Mouse (Mus musculus) CH12.LX (cell line): ENCODE data around the gene Adrb1. TPM values are rescaled to one million over a fixed set of nuclear protein-coding genes. Genes with fewer than 3 reads are reported as not detected.

ENCODE experiments used
- DNase-seq: peaks from one replicate; pipeline ENCODE4 v3.0.0-alpha.2; 2013; ENCODE audit errors: extremely low read depth
- H3K27ac ChIP-seq: 2 replicates; pipeline ENCODE4 v1.5.1; 2012; ENCODE audit warnings: low read depth, mild to moderate bottlenecking, control low read depth, moderate library complexity; ENCODE audit not compliant: insufficient read depth
- H3K27me3 ChIP-seq: replicated peaks from 2 replicates; pipeline ENCODE3; 2012; ENCODE audit warnings: inconsistent platforms
- H3K36me3 ChIP-seq, 2 experiments: replicated peaks in 1 of 2; 2 replicates each; pipeline versions ENCODE3 to v1.6.1; 2012; ENCODE audit warnings: inconsistent platforms in 1 of 2, low read length in 1 of 2, mild to moderate bottlenecking in 1 of 2, mixed read lengths in 1 of 2, moderate library complexity in 1 of 2; ENCODE audit not compliant: control insufficient read depth in 1 of 2, insufficient read depth in 1 of 2
- H3K4me1 ChIP-seq, 2 experiments: 2 replicates each; pipeline ENCODE4 v1.6.1; 2012; ENCODE audit warnings: inconsistent platforms in 1 of 2, moderate library complexity in 1 of 2; ENCODE audit not compliant: insufficient read depth in 2 of 2, control insufficient read depth in 1 of 2
- H3K4me2 ChIP-seq: 2 replicates; pipeline ENCODE4 v1.6.1; 2012; ENCODE audit warnings: low read depth, mild to moderate bottlenecking, control low read depth; ENCODE audit not compliant: poor library complexity, insufficient read depth, severe bottlenecking
- H3K4me3 ChIP-seq, 3 experiments: fragments of 150-350 bp in 1 of 3; sonication (generic) in 1 of 3; replicated peaks in 1 of 3; 2 replicates each; pipeline versions ENCODE3 to v1.5.1; 2011 to 2012; ENCODE audit warnings: low read depth in 2 of 3, low read length in 2 of 3, mild to moderate bottlenecking in 2 of 3, moderate library complexity in 2 of 3, control low read depth in 1 of 3, improper control_type of control experiment in 1 of 3, inconsistent platforms in 1 of 3, mixed read lengths in 1 of 3; ENCODE audit not compliant: poor library complexity in 1 of 3
- H3K79me2 ChIP-seq: replicated peaks from 2 replicates; pipeline ENCODE4 v1.6.1; 2012; ENCODE audit warnings: mild to moderate bottlenecking, moderate library complexity; ENCODE audit not compliant: control insufficient read depth, poor library complexity, insufficient read depth, severe bottlenecking; ENCODE audit errors: extremely low read depth
- H3K9ac ChIP-seq: 2 replicates; pipeline ENCODE4 v1.6.1; 2012; ENCODE audit warnings: low read depth, mild to moderate bottlenecking, control low read depth, moderate library complexity; ENCODE audit not compliant: insufficient read depth
- H3K9me3 ChIP-seq: replicated peaks from 2 replicates; pipeline ENCODE3; 2012; ENCODE audit warnings: low read length, inconsistent platforms, mixed read lengths
- BHLHE40 ChIP-seq: IDR thresholded peaks from 2 replicates; pipeline ENCODE4 v1.6.1; 2011; ENCODE audit warnings: mild to moderate bottlenecking, low read depth, low read length, improper control_type of control experiment
- CTCF ChIP-seq, 2 experiments: IDR thresholded peaks in 1 of 2; conservative IDR thresholded peaks in 1 of 2; 2 replicates each; pipeline ENCODE4 v1.5.1; 2011 to 2012; ENCODE audit warnings: low read depth in 2 of 2, low read length in 2 of 2, improper control_type of control experiment in 1 of 2, inconsistent platforms in 1 of 2, mild to moderate bottlenecking in 1 of 2, moderate library complexity in 1 of 2
- E2F4 ChIP-seq: IDR thresholded peaks from 2 replicates; pipeline ENCODE4 v1.6.1; 2011; ENCODE audit warnings: low read depth, low read length, improper control_type of control experiment; ENCODE audit not compliant: insufficient replicate concordance
- ELF1 ChIP-seq: IDR thresholded peaks from 2 replicates; pipeline ENCODE4 v1.6.1; 2014; ENCODE audit warnings: low read depth, mild to moderate bottlenecking, inconsistent platforms, low read length, improper control_type of control experiment
- EP300 ChIP-seq: IDR thresholded peaks from 2 replicates; pipeline ENCODE4 v1.6.1; 2011; ENCODE audit warnings: low read length, improper control_type of control experiment
- GABPA ChIP-seq: IDR thresholded peaks from 2 replicates; pipeline ENCODE4 v1.6.1; 2012; ENCODE audit warnings: low read depth, low read length, improper control_type of control experiment, inconsistent platforms; ENCODE audit not compliant: insufficient replicate concordance
- IRF4 ChIP-seq: IDR thresholded peaks from 2 replicates; pipeline ENCODE4 v1.6.1; 2014; ENCODE audit warnings: low read depth, mild to moderate bottlenecking, inconsistent platforms, low read length, improper control_type of control experiment
- JUND ChIP-seq: conservative IDR thresholded peaks from 2 replicates; pipeline ENCODE4 v1.6.1; 2011; ENCODE audit warnings: low read depth, low read length, improper control_type of control experiment
- MAFK ChIP-seq: IDR thresholded peaks from 2 replicates; pipeline ENCODE4 v1.6.1; 2011; ENCODE audit warnings: low read length, improper control_type of control experiment; ENCODE audit not compliant: insufficient replicate concordance
- MAX ChIP-seq: IDR thresholded peaks from 2 replicates; pipeline ENCODE4 v1.6.1; 2011; ENCODE audit warnings: low read length, improper control_type of control experiment
- MAZ ChIP-seq: IDR thresholded peaks from 2 replicates; pipeline ENCODE4 v1.6.1; 2012; ENCODE audit warnings: low read depth, mild to moderate bottlenecking, inconsistent platforms, low read length, improper control_type of control experiment, moderate library complexity
- MEF2A ChIP-seq: IDR thresholded peaks from 2 replicates; pipeline ENCODE4 v1.6.1; 2014; ENCODE audit warnings: low read depth, mild to moderate bottlenecking, inconsistent platforms, low read length, improper control_type of control experiment, borderline replicate concordance
- MYC ChIP-seq: IDR thresholded peaks from 2 replicates; pipeline ENCODE4 v1.6.1; 2011; ENCODE audit warnings: low read depth, mild to moderate bottlenecking, improper control_type of control experiment, low read length
- NELFE ChIP-seq: IDR thresholded peaks from 2 replicates; pipeline ENCODE4 v1.6.1; 2011; ENCODE audit warnings: low read depth, low read length, improper control_type of control experiment
- PAX5 ChIP-seq: IDR thresholded peaks from 2 replicates; pipeline ENCODE4 v1.6.1; 2012; ENCODE audit warnings: low read length, inconsistent platforms, mixed read lengths
- POLR2A ChIP-seq: IDR thresholded peaks from 2 replicates; pipeline ENCODE4 v1.6.1; 2011; ENCODE audit warnings: low read depth, mild to moderate bottlenecking, improper control_type of control experiment, low read length
- POLR2AphosphoS2 ChIP-seq: IDR thresholded peaks from 2 replicates; pipeline ENCODE4 v1.6.1; 2011; ENCODE audit warnings: low read depth, low read length, improper control_type of control experiment
- RAD21 ChIP-seq: IDR thresholded peaks from 2 replicates; pipeline ENCODE4 v1.6.1; 2011; ENCODE audit warnings: low read depth, mild to moderate bottlenecking, low read length, improper control_type of control experiment, moderate library complexity
- RCOR1 ChIP-seq: conservative IDR thresholded peaks from 2 replicates; pipeline ENCODE4 v1.6.1; 2012; ENCODE audit warnings: low read depth, mild to moderate bottlenecking, inconsistent platforms, low read length, improper control_type of control experiment
- SIN3A ChIP-seq: IDR thresholded peaks from 2 replicates; pipeline ENCODE4 v1.6.1; 2012; ENCODE audit warnings: low read length, improper control_type of control experiment, inconsistent platforms
- TCF12 ChIP-seq: IDR thresholded peaks from 2 replicates; pipeline ENCODE4 v1.6.1; 2014; ENCODE audit warnings: low read depth, mild to moderate bottlenecking, inconsistent platforms, low read length, improper control_type of control experiment
- USF2 ChIP-seq: conservative IDR thresholded peaks from 2 replicates; pipeline ENCODE4 v1.6.1; 2011; ENCODE audit warnings: low read depth, low read length, improper control_type of control experiment
- ZMIZ1 ChIP-seq: IDR thresholded peaks from 2 replicates; pipeline ENCODE4 v1.6.1; 2012; ENCODE audit warnings: low read depth, mild to moderate bottlenecking, inconsistent platforms, low read length, improper control_type of control experiment
- dilution Hi-C: fragments of 300-500 bp; cut with MboI; formaldehyde crosslinking; loops from 2 replicates; pipeline ENCODE4 v1.14.3; 2020; ENCODE audit warnings: low sequenced_read_pairs; ENCODE audit not compliant: extremely low pct_unique_long_range_greater_than_20kb, extremely low pct_ligation_motif_present
- in situ Hi-C: fragments of 300-500 bp; cut with MboI; formaldehyde crosslinking; loops from 3 replicates; pipeline ENCODE4 v1.14.3; 2019; ENCODE audit warnings: low sequenced_read_pairs, low pct_ligation_motif_present, low pct_unique_long_range_greater_than_20kb, mixed read lengths
- polyA plus RNA-seq: library from polyadenylated mRNA; unstranded; fragments of >175 nt; gene quantifications from 2 replicates; pipeline ENCODE4 v1.2.1, GENCODE M21; 2012; ENCODE audit warnings: low read depth; ENCODE audit not compliant: insufficient read length
- total RNA-seq, 2 experiments: library from RNA; depleted of rRNA; stranded (reverse); fragments of 300-350 nt in 1 of 2; fragments of >200 nt in 1 of 2; gene quantifications; 2 replicates each; pipeline ENCODE4 v1.2.3; 2012 to 2014

The Adrb1 gene
- total and polyA plus RNA-seq, 3 experiments, result not detected

GRCm38 (mm10) chr19:56761096-56761495 is 39.1 kb downstream of the Adrb1 start:
- Histone ChIP-seq H3K9ac (no peak overlapping the region), H3K4me1 (peaks cover 17 to 26% of the 10 kb centered on the region in 2 experiments; a peak in 3 of 4 replicates), H3K4me3 (no peak overlapping the region), H3K79me2 (no peaks in the 10 kb centered on the region), H3K4me2 (no peak overlapping the region), H3K9me3 (no peaks in the 10 kb centered on the region), H3K36me3 (no peaks in the 10 kb centered on the region), H3K27ac (no peak overlapping the region), H3K27me3 (no peaks in the 10 kb centered on the region)
- in situ Hi-C loops (no loop called here), dilution Hi-C loops (no loop called here)
- TF ChIP-seq NELFE (no peak), MYC (no peak), SIN3A (no peak), JUND (no peak), RCOR1 (no peak)
- no peak for DNase-seq

- in situ Hi-C loops, result no loop called here
- Histone ChIP-seq H3K9ac (no peak overlapping the region), H3K4me2 (no peak overlapping the region), H3K27me3 (no peaks in the 10 kb centered on the region), H3K79me2 (no peaks in the 10 kb centered on the region), H3K9me3 (peaks cover 2% of the 10 kb centered on the region), H3K4me3 (no peak overlapping the region), H3K36me3 (no peaks in the 10 kb centered on the region), H3K4me1 (peaks cover 10 to 20% of the 10 kb centered on the region in 2 experiments; a peak in 3 of 4 replicates), H3K27ac (no peak overlapping the region)
- no peak for DNase-seq
- dilution Hi-C loops, result no loop called here
- TF ChIP-seq POLR2A, result no peak
- no peak for TF ChIP-seq CTCF (conservative IDR thresholded peaks at IDR 0.05 in 1 of 2, IDR thresholded peaks at IDR 0.05 in 1 of 2; ENCODE audit: low read depth in 2 of 2, low read length in 2 of 2)
- TF ChIP-seq NELFE, result no peak
These were observed 39.7 kb downstream of the Adrb1 start for GRCm38 (mm10) chr19:56761727-56762126.

- Histone ChIP-seq H3K4me1 (peaks cover 10 to 17% of the 10 kb centered on the region in 2 experiments; a peak in 3 of 4 replicates), H3K9ac (no peak overlapping the region), H3K27me3 (no peaks in the 10 kb centered on the region), H3K36me3 (no peaks in the 10 kb centered on the region), H3K27ac (no peak overlapping the region), H3K79me2 (no peaks in the 10 kb centered on the region), H3K4me2 (no peak overlapping the region), H3K4me3 (no peak overlapping the region), H3K9me3 (peaks cover 3% of the 10 kb centered on the region)
- dilution Hi-C loops (no loop called here), in situ Hi-C loops (no loop called here)
- DNase-seq, result no peak
- TF ChIP-seq MAX (no peak), BHLHE40 (no peak), MEF2A (no peak), E2F4 (no peak), MAZ (no peak), MYC (no peak), POLR2AphosphoS2 (no peak), JUND (no peak), GABPA (no peak), PAX5 (no peak), IRF4 (no peak), ZMIZ1 (no peak), NELFE (no peak), RAD21 (no peak), USF2 (no peak), TCF12 (no peak), ELF1 (no peak), EP300 (no peak), MAFK (no peak), SIN3A (no peak)
These were observed 40.7 kb downstream of the Adrb1 start for GRCm38 (mm10) chr19:56762686-56763085.
